Mouse (Mus musculus): ENCODE measurements around the gene Tasp1.
A peak's percentile ranks its signal among the peaks of the same experiment; 100 is the strongest.
"Not testable (repeated sequence)": the region's sequence is repeated elsewhere in the genome, so short reads cannot be mapped to it uniquely, and the experiment has no call there.

Tasp1 gene

GRCm38 (mm10) chr2:140066353-140067314 lies at the start of gene Tasp1:
TSS of gene Tasp1 (minus strand) at chr2:140066805.
- DNase-seq (ENCODE audit: low read depth in 1 of 2, low spot score in 2 of 2) = peak; percentile 80 to 84

GRCm38 (mm10) chr2:140113851-140114250 lies 47.2 kb upstream of the Tasp1 start:
- no peak for DNase-seq (ENCODE audit: low read depth in 1 of 2, low spot score in 2 of 2)

- DNase-seq (ENCODE audit: low read depth in 1 of 2, low spot score in 2 of 2) = no peak
Observed at GRCm38 (mm10) chr2:140108945-140109344, 42.3 kb upstream of the Tasp1 start.

GRCm38 (mm10) chr2:140107641-140108040 lies 41.0 kb upstream of the Tasp1 start:
- no peak for DNase-seq (ENCODE audit: low read depth in 1 of 2, low spot score in 2 of 2)

- no peak for DNase-seq (ENCODE audit: low read depth in 1 of 2, low spot score in 2 of 2)
Observed at GRCm38 (mm10) chr2:140104951-140105350, 38.3 kb upstream of the Tasp1 start.

- no peak for DNase-seq (ENCODE audit: low read depth in 1 of 2, low spot score in 2 of 2)
Observed at GRCm38 (mm10) chr2:140100551-140101474, 34.2 kb upstream of the Tasp1 start.

GRCm38 (mm10) chr2:140099971-140100370 lies 33.4 kb upstream of the Tasp1 start:
- no peak for DNase-seq (ENCODE audit: low read depth in 1 of 2, low spot score in 2 of 2)

- no peak for DNase-seq (ENCODE audit: low read depth in 1 of 2, low spot score in 2 of 2)
Observed at GRCm38 (mm10) chr2:140097131-140097591, 30.6 kb upstream of the Tasp1 start.

GRCm38 (mm10) chr2:140096034-140096433 lies 29.4 kb upstream of the Tasp1 start:
- no peak for DNase-seq (ENCODE audit: low read depth in 1 of 2, low spot score in 2 of 2)

GRCm38 (mm10) chr2:140093433-140093832 lies 26.8 kb upstream of the Tasp1 start:
- DNase-seq (ENCODE audit: low read depth in 1 of 2, low spot score in 2 of 2) = no peak

- DNase-seq (ENCODE audit: low read depth in 1 of 2, low spot score in 2 of 2) = no peak
Observed at GRCm38 (mm10) chr2:140084245-140084644, 17.6 kb upstream of the Tasp1 start.

GRCm38 (mm10) chr2:140080747-140081577 lies 14.4 kb upstream of the Tasp1 start:
- DNase-seq (ENCODE audit: low read depth in 1 of 2, low spot score in 2 of 2) = no peak

GRCm38 (mm10) chr2:140079284-140079683 lies 12.7 kb upstream of the Tasp1 start:
- not testable (repeated sequence) for DNase-seq (ENCODE audit: low read depth in 1 of 2, low spot score in 2 of 2)

GRCm38 (mm10) chr2:140078600-140079280 lies 12.1 kb upstream of the Tasp1 start:
- no peak for DNase-seq (ENCODE audit: low read depth in 1 of 2, low spot score in 2 of 2)

- no peak for DNase-seq (ENCODE audit: low read depth in 1 of 2, low spot score in 2 of 2)
Observed at GRCm38 (mm10) chr2:140077476-140077875, 10.9 kb upstream of the Tasp1 start.

GRCm38 (mm10) chr2:140075150-140075549 lies 8.5 kb upstream of the Tasp1 start:
- no peak for DNase-seq (ENCODE audit: low read depth in 1 of 2, low spot score in 2 of 2)

- DNase-seq (ENCODE audit: low read depth in 1 of 2, low spot score in 2 of 2) = no peak
Observed at GRCm38 (mm10) chr2:140067516-140067915, 911 bp upstream of the Tasp1 start.

- no peak for DNase-seq (ENCODE audit: low read depth in 1 of 2, low spot score in 2 of 2)
Observed at GRCm38 (mm10) chr2:140065676-140066075, 929 bp downstream of the Tasp1 start.

GRCm38 (mm10) chr2:140061481-140061880 lies 5.1 kb downstream of the Tasp1 start:
- DNase-seq (ENCODE audit: low read depth in 1 of 2, low spot score in 2 of 2) = no peak

Data from monocyte, adult 2 months (primary cell).